Mouse (Mus musculus) ES-Bruce4 (cell line): Measurements from ENCODE around the gene Mfap1b.

ENCODE experiments used
- CTCF ChIP-seq: IDR thresholded peaks from one replicate; pipeline ENCODE4 v1.8.1; 2011; ENCODE audit warnings: low read depth, low read length
- POLR2A ChIP-seq: IDR thresholded peaks from one replicate; pipeline ENCODE4 v1.8.1; 2011; ENCODE audit warnings: low read length; ENCODE audit not compliant: insufficient read depth

DNA sequence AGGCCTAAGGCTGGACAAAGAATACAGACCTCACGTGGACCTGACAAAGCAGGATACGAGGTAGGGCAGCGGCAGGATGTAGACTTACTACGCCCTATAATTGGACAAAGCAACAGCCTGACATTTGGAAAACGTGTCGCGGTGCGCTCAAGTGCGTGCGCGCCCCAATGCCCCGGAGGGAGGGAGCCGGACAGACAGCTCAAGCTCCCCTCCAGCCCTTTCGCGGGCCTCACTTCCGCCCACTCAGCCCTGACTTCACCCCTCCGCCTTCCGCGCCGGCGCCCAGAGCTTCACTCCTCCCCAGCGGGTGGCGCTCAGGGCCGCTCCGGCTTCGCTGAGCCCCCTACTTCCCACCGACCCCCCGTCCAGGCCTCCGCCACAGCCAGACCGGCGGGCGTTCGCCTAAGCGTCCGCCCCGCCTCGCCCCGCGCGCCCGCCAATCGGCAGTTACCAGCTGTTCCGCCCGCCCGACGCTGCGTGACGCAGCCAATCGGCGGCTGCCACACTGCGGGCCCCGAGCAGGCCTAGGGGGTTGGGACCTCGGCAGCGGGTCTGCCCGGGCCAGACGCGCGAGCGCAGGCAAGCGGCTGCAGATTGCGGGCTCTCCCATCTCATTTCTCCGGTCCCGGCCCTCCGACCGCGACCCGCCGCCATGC, 60.4 kb downstream of the Mfap1b start, which contains the start of the genes Pdia3 and Catsper2:
- TF ChIP-seq CTCF (no peak), POLR2A (peak; percentile 76)
